Mouse (Mus musculus) left cerebral cortex, adult 8-10 months (tissue): Measurements from ENCODE around the gene Gm12394. TPM values are rescaled to one million over a fixed set of nuclear protein-coding genes. Genes with fewer than 3 reads are reported as not detected.
"Not testable (repeated sequence)": the region's sequence is repeated elsewhere in the genome, so short reads cannot be mapped to it uniquely, and the experiment has no call there.

Source experiments
- DNase-seq, 2 experiments: peaks; one replicate each; pipeline ENCODE4 v3.0.0; 2022; ENCODE audit warnings: low spot score in 2 of 2
- total RNA-seq, 4 experiments: library from RNA; stranded (reverse); gene quantifications; 2 replicates each; pipeline ENCODE4 v1.2.4; 2022

The Gm12394 gene
- total RNA-seq = 1 to 10 TPM; 1.8 to 2.2 (median 2.1) TPM

- not testable (repeated sequence) for DNase-seq
These were observed at the start of gene Gm12394 for GRCm38 (mm10) chr4:42856671-42857070. TSS of gene Gm12394 (minus strand) at chr4:42856771.

- DNase-seq = no peak
These were observed 48.4 kb upstream of the Gm12394 start for GRCm38 (mm10) chr4:42904966-42905365.

DNA sequence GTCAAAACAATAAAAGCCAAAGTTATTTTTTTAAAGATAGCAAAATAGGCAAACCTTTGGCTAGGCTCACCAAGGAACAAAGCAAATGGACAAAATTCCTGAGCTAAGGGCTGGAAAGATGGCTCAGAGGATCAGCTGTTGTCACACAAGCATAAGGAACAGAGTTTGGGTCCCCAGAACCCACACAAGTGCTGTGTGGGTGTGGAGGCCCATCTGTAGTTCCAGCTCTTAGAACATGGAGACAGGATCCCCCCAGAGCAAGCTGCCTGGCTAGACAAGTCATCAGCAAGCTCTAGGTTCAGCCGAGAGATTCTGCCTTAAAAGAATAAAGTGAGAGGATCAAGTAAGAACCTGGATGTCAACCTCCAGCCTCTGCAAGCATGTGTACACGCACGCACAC, 48.0 kb upstream of the Gm12394 start:
- DNase-seq = no peak

DNA sequence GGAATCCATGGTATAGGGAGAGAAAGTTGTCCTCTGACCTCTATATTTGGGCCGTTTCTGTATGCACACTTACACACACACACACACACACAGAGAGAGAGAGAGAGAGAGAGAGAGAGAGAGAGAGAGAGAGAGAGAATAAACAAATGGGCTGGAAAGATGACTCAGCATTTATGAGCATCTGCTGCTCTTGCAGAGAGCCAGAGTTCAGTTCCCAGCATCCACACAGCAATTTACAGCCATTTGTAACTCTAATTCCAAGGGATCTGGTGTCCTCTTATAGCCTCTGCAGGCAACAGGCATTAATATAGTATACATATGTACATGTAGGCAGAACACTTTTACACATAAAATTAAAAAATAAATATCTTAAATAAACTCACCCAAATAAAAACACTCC, 47.4 kb upstream of the Gm12394 start:
- no peak for DNase-seq

DNA sequence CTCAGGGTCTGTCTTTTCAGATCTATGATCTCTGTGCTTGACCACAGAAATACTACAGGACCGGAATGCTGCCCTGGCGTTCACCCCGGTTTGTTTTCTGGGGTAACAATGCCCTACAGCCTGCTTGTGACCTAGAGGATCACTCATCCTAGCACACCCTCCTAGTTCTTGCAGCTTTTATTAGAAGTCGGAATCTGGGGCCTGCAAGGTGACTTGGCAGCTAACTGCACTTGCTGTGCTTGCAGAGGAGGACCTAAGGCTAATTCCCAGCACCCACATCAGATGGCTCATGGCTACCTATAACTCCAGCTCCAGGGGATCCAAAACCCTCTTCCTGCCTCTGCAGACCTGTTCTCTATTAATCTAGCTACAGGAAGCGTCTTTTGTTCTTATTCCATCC, 46.2 kb upstream of the Gm12394 start:
- no peak for DNase-seq

DNA sequence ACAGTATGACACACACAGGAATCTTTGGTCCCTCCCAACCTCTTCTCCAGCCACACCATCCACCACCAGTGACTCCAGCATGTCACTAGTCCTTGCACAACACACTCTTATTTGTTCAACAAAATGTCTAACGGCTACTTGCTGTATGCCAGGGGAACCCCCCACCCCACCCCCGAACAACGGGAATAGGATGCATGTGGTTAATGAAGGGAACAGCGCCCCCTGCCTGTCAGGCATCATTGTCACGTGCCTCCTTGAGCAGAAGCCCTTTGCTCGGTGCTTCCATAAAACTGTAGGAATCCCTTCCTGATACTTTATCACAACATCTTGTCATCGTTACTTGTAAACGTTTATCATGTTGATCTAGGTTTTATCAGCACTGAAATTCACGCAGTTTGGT, 45.6 kb upstream of the Gm12394 start:
- DNase-seq = no peak

DNA sequence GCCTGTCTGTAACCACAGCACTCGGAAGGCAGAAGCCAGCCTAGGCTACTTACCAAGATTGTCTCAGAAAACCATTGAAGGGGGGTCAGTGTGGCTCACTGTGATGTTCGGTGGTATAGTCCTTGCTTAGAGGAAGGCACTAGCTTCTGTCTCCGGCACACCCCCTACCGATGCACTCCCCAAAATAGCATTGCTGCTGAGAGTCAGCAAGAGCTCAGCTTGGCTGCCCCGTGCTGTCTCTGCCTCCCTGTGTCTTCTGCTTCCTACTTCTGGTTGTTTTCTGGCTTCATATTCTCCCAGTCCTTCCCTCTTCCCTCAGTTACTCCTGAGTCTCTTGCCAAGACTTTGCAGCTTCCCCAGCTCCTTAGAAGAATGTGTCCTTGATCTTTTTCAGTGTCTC, 44.3 kb upstream of the Gm12394 start:
- peak in 1 of 2 experiments; percentile 77 for DNase-seq

DNA sequence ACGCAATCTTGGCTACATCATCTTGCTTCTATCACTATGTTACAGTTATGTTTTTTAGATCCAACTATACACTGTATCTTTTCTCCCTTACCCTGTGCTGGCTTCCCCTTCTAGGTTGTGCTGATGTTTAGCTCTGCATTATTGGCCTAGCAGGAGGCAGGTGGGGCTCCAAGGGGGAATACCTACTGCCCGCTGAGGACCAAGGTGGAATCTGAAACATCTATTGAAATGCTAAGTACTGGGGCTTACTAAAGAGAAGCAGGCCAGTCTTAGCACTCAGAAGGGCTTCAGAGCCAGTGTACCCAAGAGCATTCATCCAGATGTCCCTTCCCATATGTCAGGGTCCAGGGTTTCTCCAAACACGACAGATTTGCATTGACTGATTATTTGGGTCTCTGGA, 42.3 kb upstream of the Gm12394 start:
- DNase-seq = no peak

DNA sequence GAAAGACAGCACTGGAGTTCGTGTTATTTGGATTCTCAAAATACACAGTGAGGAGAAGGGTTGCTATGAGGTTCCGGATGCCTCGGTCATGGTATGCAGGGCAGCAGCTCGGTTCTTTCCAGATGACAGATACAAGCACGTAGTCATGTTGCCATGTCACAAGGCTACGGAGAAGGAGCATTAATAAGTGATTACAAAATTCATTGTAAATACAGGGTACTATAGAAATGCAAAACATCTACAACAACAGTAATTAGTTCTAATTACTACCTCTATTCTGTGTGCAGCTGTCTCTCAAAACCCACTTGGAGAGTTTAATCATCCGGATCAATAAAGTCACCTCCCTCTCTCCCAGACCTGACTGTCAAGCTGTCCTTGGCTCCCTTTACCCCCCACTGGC, 38.5 kb upstream of the Gm12394 start:
- DNase-seq = no peak

GRCm38 (mm10) chr4:42891176-42891575, 34.6 kb upstream of the Gm12394 start:
- DNase-seq = no peak

DNA sequence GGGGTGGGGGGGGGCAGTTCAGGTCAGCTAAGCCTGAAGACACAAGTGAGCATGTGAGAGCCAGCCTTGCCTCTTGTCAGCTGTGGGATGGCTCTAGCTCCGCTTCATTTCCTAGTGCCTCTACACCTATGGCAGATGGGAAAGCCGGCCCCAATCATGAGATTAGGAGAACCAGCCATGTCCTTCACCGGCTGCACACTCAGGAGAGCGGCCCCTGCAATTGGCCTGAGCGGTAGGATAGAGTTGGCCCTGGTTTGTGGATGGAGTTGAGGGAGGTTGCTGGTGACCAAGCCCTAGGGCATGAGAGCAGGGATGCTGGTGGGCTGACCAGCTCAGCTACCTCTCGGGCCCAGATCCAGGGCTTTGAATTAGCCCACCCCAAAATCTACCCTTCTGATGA, 32.2 kb upstream of the Gm12394 start:
- no peak for DNase-seq

DNA sequence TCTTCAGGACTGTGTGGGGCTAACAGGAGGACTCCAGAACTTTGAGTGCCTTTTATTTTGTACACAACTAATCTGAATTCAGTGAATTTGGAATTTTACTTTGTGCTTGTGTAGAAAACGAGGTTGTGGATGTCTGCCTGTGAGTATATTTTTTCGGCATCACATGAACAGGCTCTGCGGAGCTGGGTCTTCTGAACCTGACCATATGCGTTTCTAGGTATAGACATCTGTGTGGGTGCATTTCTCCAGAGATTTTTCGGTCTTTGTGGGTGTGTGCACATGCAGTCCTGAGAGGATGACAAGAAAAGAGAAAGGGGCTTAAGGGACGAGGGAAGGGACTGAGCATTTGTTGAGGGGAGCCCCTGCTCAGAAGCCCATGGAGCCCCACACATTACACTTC, 30.4 kb upstream of the Gm12394 start:
- DNase-seq = peak in 1 of 2 experiments; percentile 62

DNA sequence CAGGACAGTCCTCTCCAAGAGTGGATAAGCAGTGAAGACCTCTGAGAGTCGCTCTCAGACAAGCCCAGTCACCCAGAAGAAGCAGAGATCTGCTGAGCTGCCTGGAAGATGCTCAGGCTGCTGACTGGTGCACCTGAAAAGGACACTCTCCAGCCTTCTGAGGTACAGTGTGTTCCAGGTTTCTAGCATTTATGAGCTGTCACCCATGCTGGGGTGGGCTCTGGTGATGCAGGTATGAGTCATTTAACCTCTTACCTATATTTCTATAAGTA, 24.0 kb upstream of the Gm12394 start:
- DNase-seq = no peak

DNA sequence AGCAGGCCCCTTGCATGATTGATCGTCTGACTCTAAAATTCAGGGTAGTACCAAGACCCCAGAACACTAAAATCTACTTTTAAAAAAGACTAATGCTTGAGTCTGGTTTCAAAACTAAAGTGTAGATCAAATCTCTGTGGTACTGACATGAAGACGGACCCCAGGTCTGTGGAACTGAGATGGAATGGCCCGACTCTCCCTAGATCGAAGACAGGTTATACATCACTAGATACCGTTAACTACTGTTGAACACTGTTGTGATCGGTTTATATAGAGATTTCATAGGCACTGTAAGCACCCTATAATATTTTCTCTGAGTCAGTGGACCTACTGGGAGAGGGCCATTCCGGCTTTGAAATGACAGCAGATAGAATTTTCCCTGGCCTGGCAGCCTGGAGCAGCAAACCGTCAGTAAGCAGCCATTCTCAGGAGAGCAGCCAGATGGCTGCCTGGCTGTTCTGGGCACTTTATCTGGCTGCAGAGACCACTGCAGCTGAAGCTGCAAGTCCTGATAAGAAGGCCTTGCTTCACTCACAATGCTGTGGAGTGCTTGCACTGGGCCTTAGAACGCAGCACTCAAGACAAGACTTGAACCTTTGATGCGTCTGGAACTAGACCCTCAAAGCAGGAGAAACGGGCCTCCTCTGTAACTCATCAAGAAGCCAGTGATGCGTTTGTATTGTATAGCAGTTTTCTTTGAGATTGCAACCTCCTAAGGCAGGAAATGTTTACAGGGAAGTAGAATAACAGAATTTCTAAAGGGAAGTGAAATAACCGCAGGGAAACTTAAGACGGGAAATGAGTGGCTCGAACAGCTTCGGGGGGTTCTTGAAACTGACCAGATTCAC, 23.5 kb upstream of the Gm12394 start:
- DNase-seq = no peak

DNA sequence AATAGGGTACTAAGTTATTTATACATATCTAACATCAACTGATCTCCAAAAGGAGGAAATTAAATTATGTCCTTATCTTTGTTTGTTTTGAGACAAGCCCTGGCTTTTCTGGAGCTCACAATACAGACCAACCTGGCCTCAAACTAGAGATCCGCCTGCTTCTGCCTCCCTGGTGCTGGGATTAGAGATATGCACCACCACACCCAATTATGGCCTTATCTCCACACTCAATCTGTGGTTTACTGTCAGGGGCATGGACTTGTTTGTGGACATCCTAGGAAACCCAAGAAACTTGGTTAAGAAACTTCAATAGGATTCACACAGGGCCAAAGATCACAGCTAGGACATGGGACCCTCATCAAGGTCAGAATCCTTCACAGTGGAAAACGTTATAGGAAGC, 21.1 kb upstream of the Gm12394 start:
- no peak for DNase-seq

DNA sequence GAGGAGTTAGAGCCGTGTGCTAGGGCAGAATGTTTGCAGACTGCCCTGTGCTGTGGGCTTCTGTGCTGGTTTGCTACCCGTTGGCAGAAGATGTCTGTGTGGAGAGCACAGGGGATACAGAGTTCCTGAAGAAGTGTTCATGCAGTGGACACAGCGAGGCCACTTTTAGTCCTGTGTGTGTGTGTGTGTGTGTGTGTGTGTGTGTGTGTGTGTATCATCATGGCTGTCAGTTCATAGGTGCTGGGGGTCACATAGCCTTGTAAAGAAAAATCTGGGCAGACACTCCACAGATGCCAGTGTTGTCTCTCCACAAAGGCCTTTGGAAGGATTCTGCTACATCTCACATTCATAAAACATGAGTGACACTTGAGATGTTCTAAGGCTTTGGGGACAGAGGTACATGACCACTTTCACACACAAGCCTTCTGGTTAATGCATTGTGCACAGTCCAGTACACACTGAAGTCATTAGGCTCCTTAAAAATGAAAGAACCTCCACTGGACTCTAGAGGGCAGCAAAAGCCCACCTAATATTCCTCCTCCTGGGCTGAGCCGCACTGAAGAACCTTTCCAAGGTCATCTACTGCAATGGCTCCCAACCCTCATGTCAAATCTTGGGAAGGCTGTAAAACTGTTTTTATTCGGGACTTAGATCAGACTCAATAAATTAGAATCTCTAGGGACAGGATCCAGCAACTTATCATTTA, 20.2 kb upstream of the Gm12394 start:
- no peak for DNase-seq

DNA sequence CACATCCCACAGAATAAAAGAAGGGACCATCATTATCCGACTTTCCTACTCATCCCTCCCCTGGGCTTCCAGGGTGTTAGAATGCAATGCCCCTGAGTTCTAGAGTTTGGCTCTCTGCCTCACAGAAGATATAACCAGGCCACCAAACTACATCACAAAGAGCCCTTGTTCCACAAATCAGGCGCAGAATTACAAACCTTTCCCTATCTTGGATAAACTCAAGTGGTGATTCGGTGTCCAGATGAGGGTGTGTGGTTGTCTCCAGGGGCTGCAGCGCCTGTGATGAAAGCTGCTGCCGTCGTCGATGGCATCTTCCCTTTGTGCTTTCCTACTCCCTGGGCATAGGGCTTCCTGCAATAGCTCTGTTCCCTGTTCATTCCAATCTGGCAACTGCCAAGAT, 17.6 kb upstream of the Gm12394 start, which contains the start of gene Fam205c:
TSS of gene Fam205c (minus strand) at position 101 of the 400 bp plus-strand sequence.
- DNase-seq = no peak

DNA sequence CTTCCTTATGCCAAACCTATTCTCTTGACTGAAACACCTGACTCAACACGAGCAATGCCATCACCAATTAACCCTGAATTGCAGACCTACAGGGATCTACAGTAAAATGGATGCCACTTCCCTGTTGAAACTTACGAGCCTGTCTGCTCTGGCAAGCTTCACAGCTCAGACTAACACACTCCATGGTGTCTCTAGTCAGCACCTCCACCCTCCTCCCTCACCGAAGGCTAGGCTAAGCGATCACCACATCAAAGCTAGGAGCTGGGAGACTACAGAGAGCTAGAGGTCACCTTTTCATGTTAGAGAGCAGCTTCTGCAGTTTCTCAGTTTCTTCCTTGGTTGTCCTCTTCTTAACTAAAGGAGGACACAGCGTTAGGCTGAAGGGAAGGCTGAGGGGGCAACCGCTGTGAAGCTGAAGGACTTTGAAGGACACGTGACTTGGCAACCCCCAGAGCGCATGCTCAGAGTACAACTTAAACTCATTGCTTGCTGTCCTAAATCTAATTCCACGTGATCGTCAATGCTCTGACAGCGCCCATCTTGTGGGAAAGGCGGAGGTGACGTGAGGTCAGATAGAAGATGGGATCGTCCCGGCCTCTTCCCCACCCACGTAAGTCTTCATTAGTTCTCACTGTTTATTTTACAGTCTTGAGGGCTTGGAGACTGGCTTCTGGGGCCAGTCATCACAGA, 16.3 kb upstream of the Gm12394 start:
- no peak for DNase-seq

GRCm38 (mm10) chr4:42872151-42872550, 15.6 kb upstream of the Gm12394 start:
- no peak for DNase-seq

- DNase-seq = no peak
These were observed 14.2 kb upstream of the Gm12394 start for GRCm38 (mm10) chr4:42870748-42871147.

GRCm38 (mm10) chr4:42868193-42868592, 11.6 kb upstream of the Gm12394 start:
- no peak for DNase-seq

DNA sequence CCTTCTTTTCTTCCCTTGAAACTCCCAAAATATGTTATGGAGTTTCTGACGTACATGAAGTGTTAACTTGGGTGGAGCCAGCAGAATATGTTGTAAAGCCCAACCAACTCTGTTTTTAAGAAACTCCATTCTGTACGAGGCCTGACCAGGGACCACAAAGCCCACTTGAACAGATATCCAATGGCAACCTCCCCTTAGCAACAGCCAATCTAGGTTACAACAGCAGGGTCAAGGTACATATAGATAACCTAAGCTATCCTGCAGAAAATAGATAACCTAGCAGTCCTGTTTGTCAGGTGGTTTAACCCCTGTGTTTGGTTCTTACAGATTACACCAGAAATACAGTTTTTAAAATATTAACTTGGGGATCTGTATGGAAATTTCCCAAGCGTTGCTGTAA, 10.8 kb upstream of the Gm12394 start:
- DNase-seq = no peak
